ENCODE assay signal across 12 mouse cellular contexts in the genomic region with DNA sequence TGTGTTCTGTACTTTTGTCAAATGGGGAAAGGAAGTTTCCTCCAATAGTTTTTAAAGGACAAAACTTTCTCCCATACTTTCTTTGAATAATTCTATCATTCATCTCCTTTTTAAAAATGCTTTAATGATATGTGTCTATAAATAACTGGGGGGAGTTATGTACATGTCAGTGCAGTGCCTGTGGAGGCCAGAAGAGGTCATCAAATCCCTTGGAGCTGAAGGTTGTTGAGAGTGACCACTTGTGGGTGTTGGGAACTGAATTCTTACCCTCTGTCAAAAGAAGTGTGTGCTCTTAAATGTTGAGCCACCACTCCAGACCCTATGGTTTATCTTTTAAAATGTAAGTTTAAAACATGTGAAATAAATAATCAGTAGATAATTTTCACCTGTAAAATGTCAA. TPM values are rescaled to one million over a fixed set of nuclear protein-coding genes. Genes with fewer than 3 reads are reported as not detected.
DNase-seq lines count a peak whose midpoint lies in the region; ATAC-seq and TF ChIP-seq lines count a peak whose summit lies in the region.
"Had no signal": no experiment of that assay in that cellular context is flagged by ENCODE, and none has a peak within 500 bp of the region (broad histone marks: within the 10 kb centered on the region; RNA-seq: fewer than 3 reads in every experiment).

No protein-coding gene starts in this region.

- H3K4me2 ChIP-seq in heart, postnatal 0 days (ENCODE audit: low read depth, low read length), result no peak overlapping the region
- H3K4me2 ChIP-seq in heart, embryonic 11.5 days, result no peak overlapping the region
- no peak overlapping the region for H3K4me2 ChIP-seq in midbrain, postnatal 0 days (ENCODE audit: low read depth, low read length, poor library complexity, severe bottlenecking)
- H3K4me2 ChIP-seq in midbrain, embryonic 15.5 days, result no peak overlapping the region
- H3K4me2 ChIP-seq: lung, embryonic 15.5 days had no signal

- peak; percentile 61 for TF ChIP-seq CTCF in heart, postnatal 0 days (IDR thresholded peaks at IDR 0.05; ENCODE audit: low read depth)
- peak; percentile 34 for TF ChIP-seq CTCF in midbrain, postnatal 0 days (IDR thresholded peaks at IDR 0.05)

- no peak for ATAC-seq in heart, postnatal 0 days (ENCODE audit: insufficient read depth, low read depth)
- ATAC-seq in heart, embryonic 11.5 days (replicated peaks; ENCODE audit: insufficient number of reproducible peaks, low FRiP score, low TSS enrichment), result no peak
- ATAC-seq in midbrain, postnatal 0 days (ENCODE audit: low FRiP score), result no peak
- ATAC-seq in midbrain, embryonic 15.5 days (replicated peaks), result no peak
- ATAC-seq in frontal cortex, adult (ENCODE audit: low TSS enrichment), result no peak

- no peaks in the 10 kb centered on the region for H3K9me3 ChIP-seq in heart, postnatal 0 days (replicated peaks; ENCODE audit: control insufficient read depth, low read length)
- H3K9me3 ChIP-seq in heart, embryonic 11.5 days (replicated peaks; ENCODE audit: control insufficient read depth, low read length), result no peaks in the 10 kb centered on the region
- no peaks in the 10 kb centered on the region for H3K9me3 ChIP-seq in midbrain, postnatal 0 days (ENCODE audit: low read length)
- no peaks in the 10 kb centered on the region for H3K9me3 ChIP-seq in midbrain, embryonic 15.5 days
- H3K9me3 ChIP-seq: lung, embryonic 15.5 days had no signal

- no peaks in the 10 kb centered on the region for H3K27me3 ChIP-seq in heart, postnatal 0 days (ENCODE audit: control insufficient read depth, insufficient read depth, low read length)
- no peaks in the 10 kb centered on the region for H3K27me3 ChIP-seq in heart, embryonic 11.5 days (ENCODE audit: control insufficient read depth, insufficient read depth, low read length)
- no peaks in the 10 kb centered on the region for H3K27me3 ChIP-seq in midbrain, postnatal 0 days (ENCODE audit: insufficient read depth, low read length)
- H3K27me3 ChIP-seq in midbrain, embryonic 15.5 days (replicated peaks), result no peaks in the 10 kb centered on the region
- no peaks in the 10 kb centered on the region for H3K27me3 ChIP-seq in splenic B cell, adult 2 months (ENCODE audit: control insufficient read depth, insufficient read depth, low read length, poor library complexity, severe bottlenecking)
- H3K27me3 ChIP-seq: lung, embryonic 15.5 days had no signal

- no peak overlapping the region for H3K9ac ChIP-seq in heart, postnatal 0 days (replicated peaks; ENCODE audit: low read depth, low read length)
- H3K9ac ChIP-seq in heart, embryonic 11.5 days (ENCODE audit: low read depth, low read length), result no peak overlapping the region
- no peak overlapping the region for H3K9ac ChIP-seq in midbrain, postnatal 0 days (replicated peaks; ENCODE audit: low read length, poor library complexity, severe bottlenecking)
- H3K9ac ChIP-seq in midbrain, embryonic 15.5 days, result no peak overlapping the region
- H3K9ac ChIP-seq: lung, embryonic 15.5 days had no signal

- no peak overlapping the region for H3K27ac ChIP-seq in heart, postnatal 0 days (ENCODE audit: low read depth)
- no peak overlapping the region for H3K27ac ChIP-seq in heart, embryonic 11.5 days (ENCODE audit: low read depth, low read length)
- no peak overlapping the region for H3K27ac ChIP-seq in midbrain, postnatal 0 days (ENCODE audit: low read depth, low read length)
- no peak overlapping the region for H3K27ac ChIP-seq in midbrain, embryonic 15.5 days
- H3K27ac ChIP-seq: lung, embryonic 15.5 days had no signal

- no peak overlapping the region for H3K4me3 ChIP-seq in heart, postnatal 0 days (ENCODE audit: low read depth, low read length)
- H3K4me3 ChIP-seq in heart, embryonic 11.5 days (ENCODE audit: low read depth, low read length), result no peak overlapping the region
- H3K4me3 ChIP-seq in midbrain, postnatal 0 days (ENCODE audit: low read depth, low read length), result no peak overlapping the region
- H3K4me3 ChIP-seq in midbrain, embryonic 15.5 days, result no peak overlapping the region
- H3K4me3 ChIP-seq: lung, embryonic 15.5 days; myocyte had no signal

- DNase-seq in heart, postnatal 0 days (ENCODE audit: low spot score), result peak; percentile 22
- no peak for DNase-seq in midbrain, postnatal 0 days (ENCODE audit: low spot score)
- DNase-seq in cerebellum, postnatal 25 days, result peak; percentile 63 to 79
- peak; percentile 43 for DNase-seq in splenic B cell, adult 2 months (ENCODE audit: low read depth, low spot score)
- DNase-seq in Muller cell, postnatal 12 days (ENCODE audit: inconsistent ontology term), result no peak
- DNase-seq: right cerebral cortex, postnatal 14 days; thymus, postnatal 25 days had no signal

- no peaks in the 10 kb centered on the region for H3K4me1 ChIP-seq in heart, postnatal 0 days (ENCODE audit: control insufficient read depth, insufficient read depth)
- H3K4me1 ChIP-seq in heart, embryonic 11.5 days (ENCODE audit: control insufficient read depth, insufficient read depth, low read length), result 0 out of 2 replicates have a peak, but pooled peaks cover 5% of the 10 kb centered on the region
- no peaks in the 10 kb centered on the region for H3K4me1 ChIP-seq in midbrain, postnatal 0 days (ENCODE audit: insufficient read depth, low read length)
- no peaks in the 10 kb centered on the region for H3K4me1 ChIP-seq in midbrain, embryonic 15.5 days
- H3K4me1 ChIP-seq: lung, embryonic 15.5 days had no signal

- H3K36me3 ChIP-seq in heart, postnatal 0 days (replicated peaks; ENCODE audit: control insufficient read depth, insufficient read depth, low read length), result no peaks in the 10 kb centered on the region
- H3K36me3 ChIP-seq in heart, embryonic 11.5 days (ENCODE audit: control insufficient read depth, insufficient read depth, low read length), result no peaks in the 10 kb centered on the region
- no peaks in the 10 kb centered on the region for H3K36me3 ChIP-seq in midbrain, postnatal 0 days (ENCODE audit: insufficient read depth, low read length)
- H3K36me3 ChIP-seq in midbrain, embryonic 15.5 days (replicated peaks), result no peaks in the 10 kb centered on the region
- no peaks in the 10 kb centered on the region for H3K36me3 ChIP-seq in splenic B cell, adult 2 months (ENCODE audit: control insufficient read depth, insufficient read depth, low read length, poor library complexity, severe bottlenecking)
- H3K36me3 ChIP-seq: lung, embryonic 15.5 days had no signal

- TF ChIP-seq EP300 in heart, postnatal 0 days (IDR thresholded peaks at IDR 0.05; ENCODE audit: low read depth), result no peak

RNA-seq across cellular contexts. Expression of a gene that starts 39.0 kb away (rescaled TPM):
- 66.2 and 71.2 TPM in 2 replicates for total RNA-seq in heart, postnatal 0 days (2014; rRNA removed; ENCODE audit: low replicate concordance)
- polyA plus RNA-seq in heart, postnatal 0 days (2015; fragmentation: Nextera tagmentation; extraction: Ambion mirVana), result 23.9 and 25.9 TPM in 2 replicates
- 13.7 and 18.2 TPM in 2 replicates for polyA plus RNA-seq in heart, embryonic 11.5 days (2014; fragmentation: Nextera tagmentation; extraction: Ambion mirVana)
- 99.3 and 107 TPM in 2 replicates for total RNA-seq in midbrain, postnatal 0 days (2014; rRNA removed)
- 15.1 and 18.6 TPM in 2 replicates for polyA plus RNA-seq in midbrain, postnatal 0 days (2015; fragmentation: Nextera tagmentation; extraction: Ambion mirVana)
- polyA plus RNA-seq in midbrain, embryonic 15.5 days (2015; fragmentation: Nextera tagmentation; extraction: Ambion mirVana), result 16.2 and 17.5 TPM in 2 replicates

Comparison
In these comparisons a context has a peak if more than half of its experiments do, and no peak if none do; other contexts are left out.
1. DNase-seq: peak in heart, postnatal 0 days (single experiment), cerebellum, postnatal 25 days (2 of 2) and splenic B cell, adult 2 months (single experiment); none in midbrain, postnatal 0 days (single experiment) and Muller cell, postnatal 12 days (single experiment).